Mouse (Mus musculus): ENCODE measurements at regions not wholly inside any gene's neighbourhood (a gene's known extent, or its start where the extent isn't known, plus 50 kb on each side); places are given as distances from the start of the nearest gene placed in this dataset.
A peak's percentile ranks its signal among the peaks of the same experiment; 100 is the strongest.

DNA sequence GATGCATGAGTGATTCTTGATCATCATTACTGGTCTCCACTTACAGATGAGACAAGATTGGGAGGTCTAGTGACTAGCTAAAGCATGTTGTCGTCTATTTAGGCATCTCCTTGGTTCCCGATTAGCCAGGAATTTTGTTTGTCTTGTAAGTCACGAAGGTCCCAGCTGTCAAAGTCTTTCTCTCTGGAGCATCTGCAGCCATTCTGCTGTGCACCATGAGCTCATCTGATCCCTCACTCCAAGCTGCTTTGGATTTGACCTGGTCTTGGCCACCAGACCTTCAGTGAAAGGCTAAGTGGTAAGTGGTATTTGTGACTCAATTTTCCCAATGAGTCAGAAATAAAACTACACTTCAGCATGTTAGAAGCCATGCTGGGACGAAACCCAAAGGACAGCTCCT, 53.3 kb upstream of the Creb5 start:
- H3K27ac ChIP-seq = no peak overlapping the region
- H3K9ac ChIP-seq = no peak overlapping the region
- H3K9me3 ChIP-seq = no peaks in the 10 kb centered on the region
- 69% methylated on average over 4 of the region's 4 CpGs for WGBS
- H3K27me3 ChIP-seq (replicated peaks) = no peaks in the 10 kb centered on the region
- H3K4me2 ChIP-seq = no peak overlapping the region
- 0 out of 2 replicates have a peak, but pooled peaks cover 4% of the 10 kb centered on the region for H3K4me1 ChIP-seq
- H3K4me3 ChIP-seq = no peak overlapping the region
- H3K36me3 ChIP-seq (replicated peaks) = no peaks in the 10 kb centered on the region
- ATAC-seq (replicated peaks) = no peak

DNA sequence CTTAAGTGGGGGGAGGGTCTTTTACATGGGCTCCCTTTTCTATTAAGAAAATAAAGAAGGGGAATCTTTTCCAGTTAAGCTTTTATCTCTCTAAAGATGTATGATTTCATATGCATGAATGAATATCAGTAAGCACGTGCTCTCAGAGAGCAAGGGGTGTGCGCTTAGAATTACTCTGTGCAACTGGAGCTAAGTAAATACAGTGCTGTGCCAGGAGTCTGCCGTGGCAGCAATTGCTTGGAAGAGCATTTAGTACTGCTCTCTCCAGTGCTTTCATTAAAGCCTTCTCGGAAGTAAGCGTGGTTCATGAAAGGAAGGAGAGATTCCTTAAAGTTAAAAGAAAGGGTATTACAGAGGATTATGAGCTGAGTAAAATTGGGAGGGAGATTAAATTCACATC, 54.5 kb upstream of the Creb5 start:
- H3K9ac ChIP-seq = no peak overlapping the region
- no peak overlapping the region for H3K4me2 ChIP-seq
- WGBS = 30% methylated on average over 5 of the region's 5 CpGs
- H3K4me3 ChIP-seq = no peak overlapping the region
- H3K27ac ChIP-seq = no peak overlapping the region
- H3K36me3 ChIP-seq (replicated peaks) = no peaks in the 10 kb centered on the region
- H3K4me1 ChIP-seq = 0 out of 2 replicates have a peak, but pooled peaks cover 4% of the 10 kb centered on the region
- no peaks in the 10 kb centered on the region for H3K27me3 ChIP-seq (replicated peaks)
- 0 out of 2 replicates have a peak, but pooled peaks have one; percentile 58 for ATAC-seq (replicated peaks)
- no peaks in the 10 kb centered on the region for H3K9me3 ChIP-seq

DNA sequence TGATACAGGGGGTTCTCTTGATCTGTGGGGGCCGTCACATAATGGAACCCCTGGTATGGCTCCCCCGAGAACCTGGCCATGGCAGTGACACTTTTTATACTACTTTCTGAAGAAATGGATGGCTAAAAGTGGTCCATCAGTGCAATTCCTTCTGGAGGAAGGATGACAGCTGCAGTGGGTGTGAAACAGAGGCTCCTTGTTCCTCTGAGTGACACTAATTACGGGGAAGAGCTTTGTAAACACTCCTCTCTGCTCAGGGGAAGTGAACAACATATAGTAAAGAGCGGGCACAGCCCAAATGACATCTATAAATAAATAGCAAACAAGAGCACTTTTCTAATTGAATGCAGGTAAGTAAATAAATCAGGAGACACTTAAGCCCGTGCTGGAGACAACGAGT, 57.7 kb upstream of the Creb5 start:
- Histone ChIP-seq H3K4me2 (no peak overlapping the region), H3K4me3 (no peak overlapping the region), H3K27ac (no peak overlapping the region), H3K9me3 (no peaks in the 10 kb centered on the region), H3K9ac (no peak overlapping the region), H3K27me3 (replicated peaks) (no peaks in the 10 kb centered on the region), H3K36me3 (replicated peaks) (no peaks in the 10 kb centered on the region), H3K4me1 (0 out of 2 replicates have a peak, but pooled peaks cover 4% of the 10 kb centered on the region)
- no peak for ATAC-seq (replicated peaks)
- 64% methylated on average over 6 of the region's 6 CpGs for WGBS

DNA sequence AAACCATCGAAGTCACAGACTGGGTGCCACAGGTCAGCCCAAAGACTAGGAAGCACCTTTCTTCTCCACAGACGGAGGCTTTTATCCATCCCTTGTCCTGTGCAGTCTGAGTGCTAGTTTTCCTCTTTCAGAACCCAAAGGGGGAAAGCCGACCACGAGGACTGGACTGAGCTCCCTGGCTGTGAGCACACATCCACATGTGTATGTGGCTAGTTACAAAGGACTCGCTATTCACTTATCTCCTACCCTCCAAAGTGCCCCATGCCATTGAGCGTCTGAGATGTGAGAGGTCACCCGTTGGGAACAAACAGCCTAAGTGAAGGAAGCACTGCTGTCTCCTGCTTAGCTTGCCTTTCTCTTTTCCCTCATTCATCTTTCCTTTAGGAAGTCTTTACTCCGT, 65.0 kb upstream of the Creb5 start:
- no peaks in the 10 kb centered on the region for H3K27me3 ChIP-seq (replicated peaks)
- 33% methylated on average over 8 of the region's 8 CpGs for WGBS
- peaks cover 7% of the 10 kb centered on the region for H3K4me1 ChIP-seq
- no peak overlapping the region for H3K4me2 ChIP-seq
- no peak overlapping the region for H3K27ac ChIP-seq
- no peak overlapping the region for H3K9ac ChIP-seq
- no peak for ATAC-seq (replicated peaks)
- H3K36me3 ChIP-seq (replicated peaks) = no peaks in the 10 kb centered on the region
- H3K4me3 ChIP-seq = no peak overlapping the region
- H3K9me3 ChIP-seq = no peaks in the 10 kb centered on the region

DNA sequence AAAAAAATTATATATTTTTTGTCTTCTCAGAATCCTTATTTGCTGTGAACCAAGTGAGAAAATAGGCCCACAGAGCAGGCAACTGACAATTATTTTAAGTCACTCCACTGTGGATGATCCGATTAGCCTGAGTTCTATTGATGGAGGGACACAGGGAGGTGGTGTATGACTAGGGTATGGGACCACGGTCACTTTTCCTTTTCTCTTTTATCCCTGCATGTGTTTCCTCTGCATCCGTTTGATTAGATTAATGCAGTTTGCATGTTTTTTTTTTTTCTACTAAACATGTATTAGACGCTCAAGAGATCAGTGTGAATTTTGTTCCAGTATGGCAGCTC, 65.4 kb upstream of the Creb5 start:
- Histone ChIP-seq H3K27me3 (replicated peaks) (no peaks in the 10 kb centered on the region), H3K27ac (no peak overlapping the region), H3K9ac (no peak overlapping the region), H3K4me2 (no peak overlapping the region), H3K9me3 (no peaks in the 10 kb centered on the region), H3K36me3 (replicated peaks) (no peaks in the 10 kb centered on the region), H3K4me1 (peaks cover 7% of the 10 kb centered on the region), H3K4me3 (no peak overlapping the region)
- no peak for ATAC-seq (replicated peaks)
- WGBS = 15% methylated on average over 4 of the region's 4 CpGs

DNA sequence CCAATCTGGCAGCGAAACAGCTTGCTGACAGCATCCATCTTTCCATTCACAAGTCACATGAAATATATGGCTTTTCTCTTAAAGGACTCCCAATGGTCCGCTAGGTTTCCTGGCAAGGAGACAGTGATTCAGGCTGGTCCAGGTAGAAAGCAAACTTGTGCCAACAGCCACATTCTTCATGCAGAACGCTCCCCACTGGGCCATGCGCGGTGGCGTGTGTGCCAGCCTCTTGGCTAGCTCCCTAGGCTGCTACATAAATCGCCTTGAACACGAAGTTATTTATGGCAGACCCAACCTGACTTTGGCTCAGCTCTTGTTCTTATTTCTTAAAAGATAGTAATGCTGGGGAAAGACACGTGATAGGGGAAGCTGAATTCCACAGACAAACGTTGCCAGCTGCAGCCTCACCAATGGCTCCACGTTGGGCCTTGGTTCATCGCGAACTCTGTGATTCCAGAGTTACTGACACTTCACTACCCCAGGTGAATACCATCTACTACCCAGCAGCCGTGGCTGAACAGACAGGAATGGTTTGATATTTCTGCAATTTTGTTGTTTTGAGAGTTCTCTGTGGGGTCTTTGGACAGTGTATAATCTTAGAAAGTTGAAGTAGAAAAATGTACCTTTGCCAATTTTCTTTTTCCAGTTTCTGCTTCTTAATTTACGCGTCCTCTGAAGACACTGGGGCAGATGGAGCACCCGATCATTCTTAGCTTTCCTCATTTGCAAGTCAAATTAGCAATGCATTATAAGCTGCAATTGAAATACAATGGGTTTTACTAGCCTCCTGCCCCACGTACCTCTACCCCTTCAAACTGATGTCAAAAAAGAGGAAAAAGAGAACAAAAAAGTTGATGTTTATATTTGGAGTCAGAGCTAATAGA, 66.0 kb upstream of the Creb5 start:
- no peak for ATAC-seq (replicated peaks)
- WGBS = 42% methylated on average over 18 of the region's 18 CpGs
- H3K27me3 ChIP-seq (replicated peaks) = no peaks in the 10 kb centered on the region
- no peak overlapping the region for H3K9ac ChIP-seq
- H3K27ac ChIP-seq = no peak overlapping the region
- H3K4me1 ChIP-seq = peaks cover 7% of the 10 kb centered on the region
- no peaks in the 10 kb centered on the region for H3K9me3 ChIP-seq
- no peak overlapping the region for H3K4me3 ChIP-seq
- H3K36me3 ChIP-seq (replicated peaks) = no peaks in the 10 kb centered on the region
- no peak overlapping the region for H3K4me2 ChIP-seq

DNA sequence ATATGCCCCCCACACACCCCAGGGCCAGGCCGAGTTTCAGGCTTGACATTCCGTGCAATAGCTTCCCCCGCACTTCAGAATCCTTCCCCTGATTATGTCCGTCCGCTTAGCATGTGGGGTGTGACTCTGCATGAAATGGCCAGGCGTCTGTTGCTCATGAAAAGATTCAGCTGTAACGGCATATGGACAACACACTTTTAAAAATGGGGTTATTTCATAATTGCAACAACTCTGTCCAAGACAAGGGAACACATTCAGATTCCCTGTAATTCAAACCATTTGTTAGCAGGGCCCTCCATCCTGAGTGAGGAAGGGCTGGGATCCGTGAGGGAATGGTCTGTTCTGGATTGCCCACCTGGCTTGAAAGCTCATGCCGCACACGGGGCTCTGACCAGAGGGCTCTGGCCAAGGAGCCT, 68.2 kb upstream of the Creb5 start:
- Histone ChIP-seq H3K9ac (no peak overlapping the region), H3K9me3 (no peaks in the 10 kb centered on the region), H3K36me3 (replicated peaks) (no peaks in the 10 kb centered on the region), H3K27ac (no peak overlapping the region), H3K27me3 (replicated peaks) (no peaks in the 10 kb centered on the region), H3K4me1 (peaks cover 7% of the 10 kb centered on the region), H3K4me2 (no peak overlapping the region), H3K4me3 (no peak overlapping the region)
- 69% methylated on average over 10 of the region's 10 CpGs for WGBS
- ATAC-seq (replicated peaks) = no peak

DNA sequence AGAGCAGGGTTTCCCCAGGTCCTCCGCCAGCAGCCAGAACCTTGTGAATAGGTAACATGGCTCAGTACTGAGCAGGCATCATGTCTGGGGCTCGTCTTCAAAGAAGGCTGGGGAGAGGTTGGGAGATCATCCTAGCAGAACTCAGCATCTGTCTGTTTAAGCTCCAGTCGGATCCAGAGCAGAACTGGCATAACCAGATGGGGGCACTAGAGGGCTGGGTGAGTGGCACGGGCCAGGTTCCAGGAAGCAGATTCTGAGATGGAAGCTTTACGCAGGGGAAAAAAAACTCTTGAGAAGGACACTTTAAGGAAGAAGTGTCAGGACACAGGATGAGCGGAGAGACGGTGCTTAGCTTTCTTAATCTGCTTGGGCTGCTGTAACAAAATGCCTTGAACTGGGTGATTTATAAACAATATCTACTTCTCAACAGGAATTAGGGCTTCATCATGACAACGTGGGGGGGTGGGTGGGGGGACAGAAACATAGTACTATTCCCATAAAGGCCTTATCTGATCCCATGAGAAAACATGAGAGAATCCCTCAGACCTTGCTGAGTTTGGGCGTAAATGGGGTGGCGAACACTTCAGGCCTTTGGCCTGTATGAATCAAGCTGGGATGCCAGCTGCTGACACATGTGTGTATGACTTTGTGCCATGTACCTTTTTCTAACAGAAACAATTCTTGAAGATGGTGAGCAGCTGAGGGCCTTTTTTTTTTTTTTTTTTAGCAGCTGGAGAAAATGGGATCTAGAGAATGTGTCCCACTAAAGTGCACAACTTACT, 69.6 kb upstream of the Creb5 start:
- Histone ChIP-seq H3K27ac (no peak overlapping the region), H3K4me2 (no peak overlapping the region), H3K9ac (no peak overlapping the region), H3K4me1 (peaks cover 7% of the 10 kb centered on the region), H3K27me3 (replicated peaks) (no peaks in the 10 kb centered on the region), H3K36me3 (replicated peaks) (no peaks in the 10 kb centered on the region), H3K4me3 (no peak overlapping the region), H3K9me3 (no peaks in the 10 kb centered on the region)
- WGBS = 61% methylated on average over 10 of the region's 10 CpGs
- ATAC-seq (replicated peaks) = no peak

DNA sequence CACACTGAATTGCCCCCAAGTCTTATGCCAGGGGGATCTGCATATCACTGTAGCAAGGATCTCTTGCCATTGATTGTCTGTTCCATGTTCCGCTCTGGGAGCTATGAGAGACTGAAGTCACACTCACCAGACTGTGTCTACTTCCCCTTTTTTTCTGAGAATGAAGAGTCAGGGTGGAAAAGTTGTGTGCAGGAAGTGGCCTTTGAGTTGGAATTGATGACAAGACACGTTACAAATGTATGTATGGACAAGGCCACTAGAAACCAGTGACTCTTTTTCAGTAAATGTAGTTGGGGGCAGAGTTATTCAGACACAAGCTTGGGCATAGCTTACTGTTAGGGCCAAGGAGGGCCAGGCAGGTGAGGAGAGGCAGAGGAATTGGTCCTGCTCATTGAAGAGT, 70.4 kb upstream of the Creb5 start:
- H3K4me1 ChIP-seq = peaks cover 7% of the 10 kb centered on the region
- no peak overlapping the region for H3K27ac ChIP-seq
- H3K27me3 ChIP-seq (replicated peaks) = no peaks in the 10 kb centered on the region
- 82% methylated on average over 2 of the region's 2 CpGs for WGBS
- H3K9ac ChIP-seq = no peak overlapping the region
- H3K36me3 ChIP-seq (replicated peaks) = no peaks in the 10 kb centered on the region
- H3K9me3 ChIP-seq = no peaks in the 10 kb centered on the region
- ATAC-seq (replicated peaks) = no peak
- no peak overlapping the region for H3K4me2 ChIP-seq
- H3K4me3 ChIP-seq = no peak overlapping the region

DNA sequence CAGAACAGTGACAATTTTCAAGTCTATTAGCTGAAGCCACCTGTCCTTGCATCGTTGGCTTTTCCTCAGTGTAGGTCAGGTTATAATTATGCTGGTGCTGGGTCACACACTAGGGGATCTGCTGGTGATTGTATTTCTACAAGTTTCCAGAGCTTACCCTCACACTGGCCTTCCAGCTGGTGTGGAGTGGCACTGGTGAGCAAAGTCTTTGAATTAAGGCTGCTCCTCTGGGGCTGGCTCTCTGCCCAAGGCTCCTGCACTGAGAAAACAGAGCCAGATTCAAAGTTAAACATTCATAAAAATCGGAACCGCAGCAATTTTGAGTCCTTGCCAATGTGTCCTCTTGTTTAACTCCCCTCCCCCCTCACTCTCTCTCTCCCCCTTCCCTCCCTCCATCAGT, 75.7 kb upstream of the Creb5 start:
- Histone ChIP-seq H3K4me2 (no peak overlapping the region), H3K9ac (no peak overlapping the region), H3K4me1 (no peaks in the 10 kb centered on the region; the same call in 1 of the 2 replicates), H3K9me3 (no peaks in the 10 kb centered on the region), H3K27me3 (replicated peaks) (no peaks in the 10 kb centered on the region), H3K36me3 (replicated peaks) (no peaks in the 10 kb centered on the region), H3K27ac (no peak overlapping the region), H3K4me3 (no peak overlapping the region)
- 55% methylated on average over 3 of the region's 3 CpGs for WGBS
- ATAC-seq (replicated peaks) = no peak

DNA sequence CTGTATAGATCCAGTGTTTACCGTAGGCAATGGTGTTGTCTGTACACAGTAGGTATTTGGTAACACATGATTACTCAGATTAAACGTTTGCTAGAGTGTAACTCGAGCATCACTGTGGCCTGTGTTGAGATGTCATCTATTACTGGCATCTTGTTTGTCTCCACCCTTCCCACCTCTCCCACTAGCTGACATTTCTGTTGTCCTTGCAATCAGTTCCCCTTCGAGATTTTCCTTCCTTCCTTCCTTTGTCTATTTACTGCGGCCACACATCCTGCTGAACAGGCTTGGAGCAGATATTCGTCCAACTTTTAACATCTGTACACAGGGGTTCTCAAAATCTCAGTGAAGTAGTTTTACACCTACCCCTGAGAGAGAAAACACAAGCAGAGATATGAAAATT, 77.7 kb upstream of the Creb5 start:
- no peaks in the 10 kb centered on the region for H3K9me3 ChIP-seq
- no peak overlapping the region for H3K4me2 ChIP-seq
- 74% methylated on average over 6 of the region's 6 CpGs for WGBS
- no peak overlapping the region for H3K27ac ChIP-seq
- H3K36me3 ChIP-seq (replicated peaks) = no peaks in the 10 kb centered on the region
- H3K4me1 ChIP-seq = no peaks in the 10 kb centered on the region; the same call in 1 of the 2 replicates
- H3K27me3 ChIP-seq (replicated peaks) = no peaks in the 10 kb centered on the region
- no peak overlapping the region for H3K9ac ChIP-seq
- no peak for ATAC-seq (replicated peaks)
- H3K4me3 ChIP-seq = no peak overlapping the region

DNA sequence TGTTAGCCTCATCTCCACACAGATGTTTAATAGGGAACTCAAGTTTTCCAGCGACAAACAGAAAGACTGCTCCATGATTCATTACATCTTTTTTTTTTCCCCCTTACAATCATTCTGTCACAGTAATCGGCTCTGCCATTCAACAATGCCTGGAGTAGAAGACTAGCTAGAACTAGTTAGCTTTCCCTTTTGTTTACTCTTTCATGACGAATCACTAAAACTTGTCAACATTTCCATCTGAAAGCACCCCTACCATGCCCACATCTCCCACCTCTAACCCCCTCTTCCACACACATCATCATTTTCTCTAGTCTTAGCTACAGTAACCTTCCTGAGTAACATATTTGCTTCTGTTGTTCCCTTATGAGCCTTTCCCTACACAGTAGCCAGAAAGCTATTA, 78.6 kb upstream of the Creb5 start:
- 56% methylated on average over 3 of the region's 3 CpGs for WGBS
- no peak overlapping the region for H3K9ac ChIP-seq

More for the DNA sequence above, 78.6 kb upstream of the Creb5 start:
- H3K4me3 ChIP-seq = no peak overlapping the region
- H3K27me3 ChIP-seq (replicated peaks) = no peaks in the 10 kb centered on the region
- H3K36me3 ChIP-seq (replicated peaks) = no peaks in the 10 kb centered on the region
- H3K27ac ChIP-seq = no peak overlapping the region
- no peak overlapping the region for H3K4me2 ChIP-seq
- no peaks in the 10 kb centered on the region for H3K9me3 ChIP-seq
- no peaks in the 10 kb centered on the region; the same call in 1 of the 2 replicates for H3K4me1 ChIP-seq
- ATAC-seq (replicated peaks) = no peak

All from midbrain, embryonic 15.5 days (tissue).